Mouse (Mus musculus) kidney, adult 2 months (tissue): ENCODE data around the gene Rdh16f2.

ENCODE experiments used
- CTCF ChIP-seq: fragments of 200-500 bp; conservative IDR thresholded peaks from 2 replicates; pipeline ENCODE4 v1.5.1; 2011; ENCODE audit warnings: low read depth, mild to moderate bottlenecking, control low read depth, low read length, moderate library complexity, mixed read lengths; ENCODE audit not compliant: insufficient read depth, insufficient read length
- POLR2A ChIP-seq: fragments of 200-500 bp; IDR thresholded peaks from one replicate; pipeline ENCODE4 v1.6.1; 2011; ENCODE audit warnings: low read depth, low read length, control low read depth

- TF ChIP-seq CTCF (no peak), POLR2A (no peak)
These were observed 56.8 kb downstream of the Rdh16f2 start for GRCm38 (mm10) chr10:127923024-127923423.
